Mouse (Mus musculus) G1E (cell line): ENCODE measurements around the gene Foxn3. TPM values are rescaled to one million over a fixed set of nuclear protein-coding genes. Genes with fewer than 3 reads are reported as not detected.

ENCODE experiments used
- ATAC-seq: 2 replicates; pipeline ENCODE4 v1.8.0; 2016; ENCODE audit warnings: mild to moderate bottlenecking; ENCODE audit not compliant: insufficient number of reproducible peaks, poor library complexity, low FRiP score, severe bottlenecking; ENCODE audit errors: extremely low read depth
- DNase-seq: peaks from one replicate; pipeline ENCODE4 v3.0.0; 2012; ENCODE audit warnings: low spot score
- H3K27me3 ChIP-seq: 2 replicates; pipeline ENCODE4 v1.6.1; 2012; ENCODE audit warnings: mild to moderate bottlenecking, low read length, inconsistent platforms; ENCODE audit not compliant: insufficient read depth
- H3K36me3 ChIP-seq: replicated peaks from 2 replicates; pipeline ENCODE3; 2012; ENCODE audit warnings: mild to moderate bottlenecking, inconsistent platforms
- H3K4me1 ChIP-seq: 2 replicates; pipeline ENCODE4 v1.6.1; 2012; ENCODE audit warnings: low read depth, low read length, inconsistent platforms, mixed read lengths; ENCODE audit not compliant: insufficient read depth
- H3K4me3 ChIP-seq: 2 replicates; pipeline ENCODE4 v1.5.1; 2012; ENCODE audit warnings: low read depth, mild to moderate bottlenecking, inconsistent platforms, low read length, moderate library complexity, mixed read lengths
- H3K9me3 ChIP-seq: replicated peaks from 2 replicates; pipeline ENCODE4 v1.6.1; 2012; ENCODE audit warnings: inconsistent platforms
- CTCF ChIP-seq: IDR thresholded peaks from 2 replicates; pipeline ENCODE4 v1.5.1; 2012; ENCODE audit warnings: low read depth, low read length, inconsistent platforms, mixed read lengths
- GATA1 ChIP-seq: IDR thresholded peaks from 2 replicates; pipeline ENCODE4 v1.6.1; 2012; ENCODE audit warnings: borderline replicate concordance, low read length, inconsistent platforms, mixed read lengths
- GATA2 ChIP-seq: IDR thresholded peaks from 2 replicates; pipeline ENCODE4 v1.6.1; 2012; ENCODE audit warnings: low read depth, low read length, inconsistent platforms, borderline replicate concordance
- POLR2AphosphoS5 ChIP-seq: IDR thresholded peaks from 2 replicates; pipeline ENCODE4 v1.6.1; 2012; ENCODE audit warnings: low read depth, low read length, inconsistent platforms; ENCODE audit not compliant: insufficient replicate concordance
- TAL1 ChIP-seq: conservative IDR thresholded peaks from 2 replicates; pipeline ENCODE4 v1.6.1; 2012; ENCODE audit warnings: low read depth, low read length, inconsistent platforms, mixed read lengths
- polyA plus RNA-seq: library from polyadenylated mRNA; stranded (reverse); fragments of >175 nt; gene quantifications from 2 replicates; pipeline ENCODE4 v1.2.3, GENCODE M21; 2012
- total RNA-seq, 2 experiments: library from RNA; stranded (forward) in 1 of 2; stranded (reverse) in 1 of 2; fragments of 200-1000 nt in 1 of 2; fragments of >200 nt in 1 of 2; fragmentation: Nextera tagmentation in 1 of 2; gene quantifications; 2 replicates each; pipeline ENCODE4 v1.2.3; 2014 to 2017

Foxn3 gene
- total and polyA plus RNA-seq, 3 experiments, result 15.1 to 111 (median 20.1) TPM

- no peak for DNase-seq
- ATAC-seq, result no peak
- TF ChIP-seq GATA1, result no peak
- no peak for TF ChIP-seq POLR2AphosphoS5
- TF ChIP-seq GATA2, result no peak
- Histone ChIP-seq H3K36me3 (no peaks in the 10 kb centered on the region), H3K27me3 (peaks cover 12% of the 10 kb centered on the region), H3K9me3 (peaks cover 16% of the 10 kb centered on the region), H3K4me1 (no peaks in the 10 kb centered on the region), H3K4me3 (no peak overlapping the region)
These were observed 101.1 kb downstream of the Foxn3 start for GRCm38 (mm10) chr12:99462302-99462701.

- no peak for TF ChIP-seq TAL1
- no peak for TF ChIP-seq GATA1
- no peak for TF ChIP-seq GATA2
- TF ChIP-seq POLR2AphosphoS5, result no peak
- TF ChIP-seq CTCF, result no peak
- H3K27me3 ChIP-seq, result peaks cover 19% of the 10 kb centered on the region
- no peaks in the 10 kb centered on the region for H3K4me1 ChIP-seq
- DNase-seq (no peak), ATAC-seq (no peak)
- peaks cover 6% of the 10 kb centered on the region for H3K9me3 ChIP-seq
- no peak overlapping the region for H3K4me3 ChIP-seq
- no peaks in the 10 kb centered on the region for H3K36me3 ChIP-seq
These were observed 105.7 kb downstream of the Foxn3 start for GRCm38 (mm10) chr12:99457521-99458205.

- H3K4me1 ChIP-seq, result no peaks in the 10 kb centered on the region
- ATAC-seq, result no peak
- H3K9me3 ChIP-seq, result 0 out of 2 replicates have a peak, but pooled peaks cover 4% of the 10 kb centered on the region
- TF ChIP-seq GATA2, result no peak
- TF ChIP-seq GATA1, result no peak
- no peak for TF ChIP-seq TAL1
- no peak overlapping the region for H3K4me3 ChIP-seq
- no peaks in the 10 kb centered on the region for H3K36me3 ChIP-seq
- peaks cover 19% of the 10 kb centered on the region for H3K27me3 ChIP-seq
- no peak for DNase-seq
These were observed 107.8 kb downstream of the Foxn3 start for GRCm38 (mm10) chr12:99455580-99455979.

- no peak for TF ChIP-seq TAL1
- TF ChIP-seq CTCF, result no peak
- TF ChIP-seq GATA2, result no peak
- no peak for TF ChIP-seq GATA1
- TF ChIP-seq POLR2AphosphoS5, result no peak
These were observed 109.0 kb downstream of the Foxn3 start for GRCm38 (mm10) chr12:99454394-99454793.

GRCm38 (mm10) chr12:99453797-99454196, 109.6 kb downstream of the Foxn3 start:
- ATAC-seq (no peak), DNase-seq (no peak)
- no peak for TF ChIP-seq GATA1
- no peak for TF ChIP-seq POLR2AphosphoS5
- no peak for TF ChIP-seq TAL1
- no peak for TF ChIP-seq GATA2
- TF ChIP-seq CTCF, result no peak
- H3K27me3 ChIP-seq, result peaks cover 16% of the 10 kb centered on the region
- no peak overlapping the region for H3K4me3 ChIP-seq
- no peaks in the 10 kb centered on the region for H3K36me3 ChIP-seq
- peaks cover 11% of the 10 kb centered on the region for H3K9me3 ChIP-seq
- H3K4me1 ChIP-seq, result no peaks in the 10 kb centered on the region

More at GRCm38 (mm10) chr12:99454394-99454793, 109.0 kb downstream of the Foxn3 start:
- DNase-seq, result no peak
- H3K36me3 ChIP-seq, result no peaks in the 10 kb centered on the region
- no peak overlapping the region for H3K4me3 ChIP-seq
- H3K27me3 ChIP-seq, result peaks cover 14% of the 10 kb centered on the region
- peaks cover 6% of the 10 kb centered on the region; the same call in 1 of the 2 replicates for H3K9me3 ChIP-seq
- no peak for ATAC-seq
- H3K4me1 ChIP-seq, result no peaks in the 10 kb centered on the region

- Histone ChIP-seq H3K36me3 (no peaks in the 10 kb centered on the region), H3K27me3 (peaks cover 4% of the 10 kb centered on the region), H3K4me3 (no peak overlapping the region), H3K9me3 (peaks cover 9% of the 10 kb centered on the region), H3K4me1 (no peaks in the 10 kb centered on the region)
- TF ChIP-seq GATA1, result no peak
- no peak for TF ChIP-seq POLR2AphosphoS5
- TF ChIP-seq TAL1, result no peak
- TF ChIP-seq CTCF, result no peak
- TF ChIP-seq GATA2, result no peak
- no peak for ATAC-seq
- DNase-seq, result no peak
These were observed 113.3 kb downstream of the Foxn3 start for GRCm38 (mm10) chr12:99450076-99450475.

GRCm38 (mm10) chr12:99447791-99448190, 115.6 kb downstream of the Foxn3 start:
- TF ChIP-seq POLR2AphosphoS5 (no peak), GATA2 (no peak), TAL1 (no peak), GATA1 (no peak), CTCF (no peak)
- no peak for DNase-seq
- Histone ChIP-seq H3K9me3 (peaks cover 9% of the 10 kb centered on the region), H3K4me1 (no peaks in the 10 kb centered on the region), H3K36me3 (no peaks in the 10 kb centered on the region), H3K27me3 (peaks cover 4% of the 10 kb centered on the region), H3K4me3 (no peak overlapping the region)
- no peak for ATAC-seq
